Mouse (Mus musculus) macrophage (primary cell): ENCODE measurements around the gene Dpp4. TPM values are rescaled to one million over a fixed set of nuclear protein-coding genes. Genes with fewer than 3 reads are reported as not detected.

Experiments
- H3K27ac ChIP-seq: fragments of 350-480 bp; formaldehyde crosslinking; 2 replicates; pipeline ENCODE4 v1.9.0; 2021
- H3K36me3 ChIP-seq: fragments of 350-480 bp; formaldehyde crosslinking; 2 replicates; pipeline ENCODE4 v1.9.0; 2021; ENCODE audit errors: inconsistent target
- H3K4me3 ChIP-seq: fragments of 350-480 bp; formaldehyde crosslinking; 2 replicates; pipeline ENCODE4 v1.9.0; 2021; ENCODE audit errors: inconsistent target
- H3K79me2 ChIP-seq: fragments of 350-480 bp; formaldehyde crosslinking; 2 replicates; pipeline ENCODE4 v1.9.0; 2021; ENCODE audit errors: inconsistent target
- WGBS: methylation state at CpG from one replicate; pipeline ENCODE4 v1.1.7; 2026; ENCODE audit warnings: inconsistent platforms; ENCODE audit not compliant: missing documents; 5-methylcytosine and 5-hydroxymethylcytosine counted together
- polyA plus RNA-seq: library from polyadenylated mRNA; stranded (reverse); fragments of 250-400 nt; gene quantifications from 3 replicates; pipeline ENCODE4 v1.2.4, GENCODE M21; 2018; ENCODE audit warnings: inconsistent platforms

Gene Dpp4
- polyA plus RNA-seq, 1 experiment from 2014 or later = 1.1 TPM

GRCm38 (mm10) chr2:62360872-62361271 lies 51.2 kb downstream of the Dpp4 start:
- no peak overlapping the region for H3K27ac ChIP-seq
- no peak overlapping the region for H3K4me3 ChIP-seq
- no peaks in the 10 kb centered on the region for H3K36me3 ChIP-seq
- WGBS = 83% methylated on average over 6 of the region's 6 CpGs
- H3K79me2 ChIP-seq = no peaks in the 10 kb centered on the region

- Histone ChIP-seq H3K36me3 (no peaks in the 10 kb centered on the region), H3K4me3 (no peak overlapping the region), H3K27ac (no peak overlapping the region), H3K79me2 (no peaks in the 10 kb centered on the region)
- 96% methylated on average over 7 of the region's 7 CpGs for WGBS
These were observed 54.8 kb downstream of the Dpp4 start for GRCm38 (mm10) chr2:62357259-62357658.

GRCm38 (mm10) chr2:62356606-62357005 lies 55.4 kb downstream of the Dpp4 start:
- no peaks in the 10 kb centered on the region for H3K36me3 ChIP-seq
- no peak overlapping the region for H3K4me3 ChIP-seq
- H3K27ac ChIP-seq = no peak overlapping the region
- no peaks in the 10 kb centered on the region for H3K79me2 ChIP-seq
- 92% methylated on average over 14 of the region's 14 CpGs for WGBS

- H3K27ac ChIP-seq = no peak overlapping the region
- H3K79me2 ChIP-seq = no peaks in the 10 kb centered on the region
- H3K36me3 ChIP-seq = no peaks in the 10 kb centered on the region
- H3K4me3 ChIP-seq = no peak overlapping the region
- WGBS = 85% methylated on average over 6 of the region's 6 CpGs
These were observed 56.3 kb downstream of the Dpp4 start for GRCm38 (mm10) chr2:62355766-62356165.

GRCm38 (mm10) chr2:62352035-62352434 lies 60.0 kb downstream of the Dpp4 start:
- Histone ChIP-seq H3K79me2 (no peaks in the 10 kb centered on the region), H3K36me3 (no peaks in the 10 kb centered on the region)
- WGBS = 77% methylated on average over 3 of the region's 3 CpGs

GRCm38 (mm10) chr2:62347762-62348161 lies 64.3 kb downstream of the Dpp4 start:
- WGBS = 90% methylated on average over 9 of the region's 9 CpGs
- Histone ChIP-seq H3K4me3 (no peak overlapping the region), H3K36me3 (no peaks in the 10 kb centered on the region), H3K79me2 (no peaks in the 10 kb centered on the region), H3K27ac (no peak overlapping the region)

More at GRCm38 (mm10) chr2:62352035-62352434, 60.0 kb downstream of the Dpp4 start:
- H3K27ac ChIP-seq = no peak overlapping the region
- H3K4me3 ChIP-seq = no peak overlapping the region

GRCm38 (mm10) chr2:62346771-62347170 lies 65.3 kb downstream of the Dpp4 start:
- Histone ChIP-seq H3K4me3 (no peak overlapping the region), H3K27ac (no peak overlapping the region), H3K79me2 (no peaks in the 10 kb centered on the region), H3K36me3 (no peaks in the 10 kb centered on the region)
- WGBS = 17% methylated on average over 1 of the region's 1 CpGs

- WGBS = 90% methylated on average over 6 of the region's 6 CpGs
These were observed 67.7 kb downstream of the Dpp4 start for GRCm38 (mm10) chr2:62344367-62344766.

GRCm38 (mm10) chr2:62341734-62342128 lies 70.3 kb downstream of the Dpp4 start:
- Histone ChIP-seq H3K79me2 (no peaks in the 10 kb centered on the region), H3K27ac (no peak overlapping the region), H3K36me3 (no peaks in the 10 kb centered on the region), H3K4me3 (no peak overlapping the region)
- 85% methylated on average over 14 of the region's 14 CpGs for WGBS

More at GRCm38 (mm10) chr2:62344367-62344766, 67.7 kb downstream of the Dpp4 start:
- Histone ChIP-seq H3K36me3 (no peaks in the 10 kb centered on the region), H3K79me2 (no peaks in the 10 kb centered on the region), H3K27ac (no peak overlapping the region), H3K4me3 (no peak overlapping the region)

- 91% methylated on average over 3 of the region's 3 CpGs for WGBS
These were observed 70.8 kb downstream of the Dpp4 start for GRCm38 (mm10) chr2:62341061-62341733.

GRCm38 (mm10) chr2:62339222-62339944 lies 72.6 kb downstream of the Dpp4 start:
- Histone ChIP-seq H3K27ac (no peak overlapping the region), H3K79me2 (no peaks in the 10 kb centered on the region), H3K4me3 (no peak overlapping the region), H3K36me3 (no peaks in the 10 kb centered on the region)
- 81% methylated on average over 4 of the region's 4 CpGs for WGBS

More at GRCm38 (mm10) chr2:62341061-62341733, 70.8 kb downstream of the Dpp4 start:
- Histone ChIP-seq H3K36me3 (no peaks in the 10 kb centered on the region), H3K4me3 (no peak overlapping the region), H3K79me2 (no peaks in the 10 kb centered on the region), H3K27ac (no peak overlapping the region)

GRCm38 (mm10) chr2:62337086-62337485 lies 74.9 kb downstream of the Dpp4 start:
- H3K27ac ChIP-seq = no peak overlapping the region
- H3K4me3 ChIP-seq = no peak overlapping the region
- 96% methylated on average over 7 of the region's 7 CpGs for WGBS
- H3K36me3 ChIP-seq = no peaks in the 10 kb centered on the region
- no peaks in the 10 kb centered on the region for H3K79me2 ChIP-seq

GRCm38 (mm10) chr2:62334397-62335243 lies 77.4 kb downstream of the Dpp4 start:
- no peak overlapping the region for H3K4me3 ChIP-seq
- H3K79me2 ChIP-seq = no peaks in the 10 kb centered on the region
- no peak overlapping the region for H3K27ac ChIP-seq
- WGBS = 94% methylated on average over 4 of the region's 4 CpGs
- no peaks in the 10 kb centered on the region for H3K36me3 ChIP-seq

GRCm38 (mm10) chr2:62332465-62332864 lies 79.6 kb downstream of the Dpp4 start:
- Histone ChIP-seq H3K36me3 (no peaks in the 10 kb centered on the region), H3K4me3 (no peak overlapping the region), H3K79me2 (no peaks in the 10 kb centered on the region), H3K27ac (no peak overlapping the region)
- WGBS = 97% methylated on average over 8 of the region's 8 CpGs
